Mouse (Mus musculus) CH12.LX (cell line): ENCODE measurements around the gene Hsd17b1. TPM values are rescaled to one million over a fixed set of nuclear protein-coding genes. Genes with fewer than 3 reads are reported as not detected.

Source experiments
- DNase-seq: peaks from one replicate; pipeline ENCODE4 v3.0.0-alpha.2; 2013; ENCODE audit errors: extremely low read depth
- H3K27ac ChIP-seq: 2 replicates; pipeline ENCODE4 v1.5.1; 2012; ENCODE audit warnings: low read depth, mild to moderate bottlenecking, control low read depth, moderate library complexity; ENCODE audit not compliant: insufficient read depth
- H3K27me3 ChIP-seq: replicated peaks from 2 replicates; pipeline ENCODE3; 2012; ENCODE audit warnings: inconsistent platforms
- H3K36me3 ChIP-seq, 2 experiments: replicated peaks in 1 of 2; 2 replicates each; pipeline versions ENCODE3 to v1.6.1; 2012; ENCODE audit warnings: inconsistent platforms in 1 of 2, low read length in 1 of 2, mild to moderate bottlenecking in 1 of 2, mixed read lengths in 1 of 2, moderate library complexity in 1 of 2; ENCODE audit not compliant: control insufficient read depth in 1 of 2, insufficient read depth in 1 of 2
- H3K4me1 ChIP-seq, 2 experiments: 2 replicates each; pipeline ENCODE4 v1.6.1; 2012; ENCODE audit warnings: inconsistent platforms in 1 of 2, moderate library complexity in 1 of 2; ENCODE audit not compliant: insufficient read depth in 2 of 2, control insufficient read depth in 1 of 2
- H3K4me2 ChIP-seq: 2 replicates; pipeline ENCODE4 v1.6.1; 2012; ENCODE audit warnings: low read depth, mild to moderate bottlenecking, control low read depth; ENCODE audit not compliant: poor library complexity, insufficient read depth, severe bottlenecking
- H3K4me3 ChIP-seq, 3 experiments: fragments of 150-350 bp in 1 of 3; sonication (generic) in 1 of 3; replicated peaks in 1 of 3; 2 replicates each; pipeline versions ENCODE3 to v1.5.1; 2011 to 2012; ENCODE audit warnings: low read depth in 2 of 3, low read length in 2 of 3, mild to moderate bottlenecking in 2 of 3, moderate library complexity in 2 of 3, control low read depth in 1 of 3, improper control_type of control experiment in 1 of 3, inconsistent platforms in 1 of 3, mixed read lengths in 1 of 3; ENCODE audit not compliant: poor library complexity in 1 of 3
- H3K79me2 ChIP-seq: replicated peaks from 2 replicates; pipeline ENCODE4 v1.6.1; 2012; ENCODE audit warnings: mild to moderate bottlenecking, moderate library complexity; ENCODE audit not compliant: control insufficient read depth, poor library complexity, insufficient read depth, severe bottlenecking; ENCODE audit errors: extremely low read depth
- H3K9ac ChIP-seq: 2 replicates; pipeline ENCODE4 v1.6.1; 2012; ENCODE audit warnings: low read depth, mild to moderate bottlenecking, control low read depth, moderate library complexity; ENCODE audit not compliant: insufficient read depth
- H3K9me3 ChIP-seq: replicated peaks from 2 replicates; pipeline ENCODE3; 2012; ENCODE audit warnings: low read length, inconsistent platforms, mixed read lengths
- BHLHE40 ChIP-seq: IDR thresholded peaks from 2 replicates; pipeline ENCODE4 v1.6.1; 2011; ENCODE audit warnings: mild to moderate bottlenecking, low read depth, low read length, improper control_type of control experiment
- CHD1 ChIP-seq: IDR thresholded peaks from 2 replicates; pipeline ENCODE4 v1.6.1; 2012; ENCODE audit warnings: low read depth, low read length, improper control_type of control experiment, inconsistent platforms
- CTCF ChIP-seq, 2 experiments: IDR thresholded peaks in 1 of 2; conservative IDR thresholded peaks in 1 of 2; 2 replicates each; pipeline ENCODE4 v1.5.1; 2011 to 2012; ENCODE audit warnings: low read depth in 2 of 2, low read length in 2 of 2, improper control_type of control experiment in 1 of 2, inconsistent platforms in 1 of 2, mild to moderate bottlenecking in 1 of 2, moderate library complexity in 1 of 2
- E2F4 ChIP-seq: IDR thresholded peaks from 2 replicates; pipeline ENCODE4 v1.6.1; 2011; ENCODE audit warnings: low read depth, low read length, improper control_type of control experiment; ENCODE audit not compliant: insufficient replicate concordance
- ELF1 ChIP-seq: IDR thresholded peaks from 2 replicates; pipeline ENCODE4 v1.6.1; 2014; ENCODE audit warnings: low read depth, mild to moderate bottlenecking, inconsistent platforms, low read length, improper control_type of control experiment
- EP300 ChIP-seq: IDR thresholded peaks from 2 replicates; pipeline ENCODE4 v1.6.1; 2011; ENCODE audit warnings: low read length, improper control_type of control experiment
- ETS1 ChIP-seq: conservative IDR thresholded peaks from 2 replicates; pipeline ENCODE4 v1.6.1; 2012; ENCODE audit warnings: low read depth, mild to moderate bottlenecking, inconsistent platforms, low read length, improper control_type of control experiment, moderate library complexity
- GABPA ChIP-seq: IDR thresholded peaks from 2 replicates; pipeline ENCODE4 v1.6.1; 2012; ENCODE audit warnings: low read depth, low read length, improper control_type of control experiment, inconsistent platforms; ENCODE audit not compliant: insufficient replicate concordance
- HCFC1 ChIP-seq: IDR thresholded peaks from 2 replicates; pipeline ENCODE4 v1.6.1; 2012; ENCODE audit warnings: low read depth, mild to moderate bottlenecking, inconsistent platforms, low read length, improper control_type of control experiment
- IRF4 ChIP-seq: IDR thresholded peaks from 2 replicates; pipeline ENCODE4 v1.6.1; 2014; ENCODE audit warnings: low read depth, mild to moderate bottlenecking, inconsistent platforms, low read length, improper control_type of control experiment
- JUN ChIP-seq: IDR thresholded peaks from 2 replicates; pipeline ENCODE4 v1.6.1; 2011; ENCODE audit warnings: low read depth, mild to moderate bottlenecking, low read length, improper control_type of control experiment, moderate library complexity; ENCODE audit not compliant: insufficient read depth
- JUND ChIP-seq: conservative IDR thresholded peaks from 2 replicates; pipeline ENCODE4 v1.6.1; 2011; ENCODE audit warnings: low read depth, low read length, improper control_type of control experiment
- KAT2A ChIP-seq: IDR thresholded peaks from 2 replicates; pipeline ENCODE4 v1.6.1; 2012; ENCODE audit warnings: low read length, improper control_type of control experiment, inconsistent platforms; ENCODE audit not compliant: insufficient replicate concordance
- MAFK ChIP-seq: IDR thresholded peaks from 2 replicates; pipeline ENCODE4 v1.6.1; 2011; ENCODE audit warnings: low read length, improper control_type of control experiment; ENCODE audit not compliant: insufficient replicate concordance
- MAX ChIP-seq: IDR thresholded peaks from 2 replicates; pipeline ENCODE4 v1.6.1; 2011; ENCODE audit warnings: low read length, improper control_type of control experiment
- MAZ ChIP-seq: IDR thresholded peaks from 2 replicates; pipeline ENCODE4 v1.6.1; 2012; ENCODE audit warnings: low read depth, mild to moderate bottlenecking, inconsistent platforms, low read length, improper control_type of control experiment, moderate library complexity
- MEF2A ChIP-seq: IDR thresholded peaks from 2 replicates; pipeline ENCODE4 v1.6.1; 2014; ENCODE audit warnings: low read depth, mild to moderate bottlenecking, inconsistent platforms, low read length, improper control_type of control experiment, borderline replicate concordance
- MYC ChIP-seq: IDR thresholded peaks from 2 replicates; pipeline ENCODE4 v1.6.1; 2011; ENCODE audit warnings: low read depth, mild to moderate bottlenecking, improper control_type of control experiment, low read length
- NRF1 ChIP-seq: IDR thresholded peaks from 2 replicates; pipeline ENCODE4 v1.6.1; 2014; ENCODE audit warnings: low read depth, mild to moderate bottlenecking, inconsistent platforms, low read length, improper control_type of control experiment, moderate library complexity
- PAX5 ChIP-seq: IDR thresholded peaks from 2 replicates; pipeline ENCODE4 v1.6.1; 2012; ENCODE audit warnings: low read length, inconsistent platforms, mixed read lengths
- RAD21 ChIP-seq: IDR thresholded peaks from 2 replicates; pipeline ENCODE4 v1.6.1; 2011; ENCODE audit warnings: low read depth, mild to moderate bottlenecking, low read length, improper control_type of control experiment, moderate library complexity
- RCOR1 ChIP-seq: conservative IDR thresholded peaks from 2 replicates; pipeline ENCODE4 v1.6.1; 2012; ENCODE audit warnings: low read depth, mild to moderate bottlenecking, inconsistent platforms, low read length, improper control_type of control experiment
- SMC3 ChIP-seq: IDR thresholded peaks from 2 replicates; pipeline ENCODE4 v1.6.1; 2011; ENCODE audit warnings: low read depth, low read length, improper control_type of control experiment
- TCF12 ChIP-seq: IDR thresholded peaks from 2 replicates; pipeline ENCODE4 v1.6.1; 2014; ENCODE audit warnings: low read depth, mild to moderate bottlenecking, inconsistent platforms, low read length, improper control_type of control experiment
- UBTF ChIP-seq: IDR thresholded peaks from 2 replicates; pipeline ENCODE4 v1.6.1; 2012; ENCODE audit warnings: low read depth, mild to moderate bottlenecking, inconsistent platforms, low read length, improper control_type of control experiment, moderate library complexity
- USF1 ChIP-seq: IDR thresholded peaks from 2 replicates; pipeline ENCODE4 v1.6.1; 2014; ENCODE audit warnings: low read depth, mild to moderate bottlenecking, inconsistent platforms, low read length, improper control_type of control experiment
- ZKSCAN1 ChIP-seq: IDR thresholded peaks from 2 replicates; pipeline ENCODE4 v1.6.1; 2012; ENCODE audit warnings: low read depth, inconsistent platforms, low read length, improper control_type of control experiment, borderline replicate concordance
- ZMIZ1 ChIP-seq: IDR thresholded peaks from 2 replicates; pipeline ENCODE4 v1.6.1; 2012; ENCODE audit warnings: low read depth, mild to moderate bottlenecking, inconsistent platforms, low read length, improper control_type of control experiment
- ZNF384 ChIP-seq: IDR thresholded peaks from 2 replicates; pipeline ENCODE4 v1.6.1; 2012; ENCODE audit warnings: low read depth, low read length, improper control_type of control experiment, inconsistent platforms
- dilution Hi-C: fragments of 300-500 bp; cut with MboI; formaldehyde crosslinking; loops from 2 replicates; pipeline ENCODE4 v1.14.3; 2020; ENCODE audit warnings: low sequenced_read_pairs; ENCODE audit not compliant: extremely low pct_unique_long_range_greater_than_20kb, extremely low pct_ligation_motif_present
- in situ Hi-C: fragments of 300-500 bp; cut with MboI; formaldehyde crosslinking; loops from 3 replicates; pipeline ENCODE4 v1.14.3; 2019; ENCODE audit warnings: low sequenced_read_pairs, low pct_ligation_motif_present, low pct_unique_long_range_greater_than_20kb, mixed read lengths
- polyA plus RNA-seq: library from polyadenylated mRNA; unstranded; fragments of >175 nt; gene quantifications from 2 replicates; pipeline ENCODE4 v1.2.1, GENCODE M21; 2012; ENCODE audit warnings: low read depth; ENCODE audit not compliant: insufficient read length
- total RNA-seq, 2 experiments: library from RNA; depleted of rRNA; stranded (reverse); fragments of 300-350 nt in 1 of 2; fragments of >200 nt in 1 of 2; gene quantifications; 2 replicates each; pipeline ENCODE4 v1.2.3; 2012 to 2014

The Hsd17b1 gene
- total and polyA plus RNA-seq, 3 experiments: 0.17 to 0.81 TPM; not detected in 1

- peaks cover 26 to 63% of the 10 kb centered on the region in 2 experiments for H3K4me1 ChIP-seq
Observed at GRCm38 (mm10) chr11:101084811-101085210, 6.6 kb downstream of the Hsd17b1 start.

GRCm38 (mm10) chr11:101085617-101086322, 7.6 kb downstream of the Hsd17b1 start:
- no peak for TF ChIP-seq MYC
- no peak for TF ChIP-seq ZNF384
- TF ChIP-seq ZMIZ1: no peak
- TF ChIP-seq EP300: no peak
- TF ChIP-seq UBTF: no peak
- no peak for TF ChIP-seq ELF1
- no peak for TF ChIP-seq JUN
- no peak for TF ChIP-seq BHLHE40
- no peak for TF ChIP-seq RCOR1
- TF ChIP-seq RAD21: no peak
- TF ChIP-seq USF1: no peak
- TF ChIP-seq HCFC1: no peak
- TF ChIP-seq ZKSCAN1: no peak
- TF ChIP-seq MAZ: no peak
- no peak for TF ChIP-seq ETS1
- no peak for TF ChIP-seq CHD1
- TF ChIP-seq E2F4: no peak
- no peak overlapping the region for H3K4me2 ChIP-seq
- H3K79me2 ChIP-seq: peaks cover 22% of the 10 kb centered on the region; the same call in 1 of the 2 replicates
- H3K9me3 ChIP-seq: no peaks in the 10 kb centered on the region
- H3K36me3 ChIP-seq: peaks cover 34 to 57% of the 10 kb centered on the region in 2 experiments
- dilution Hi-C loops (no loop called here), in situ Hi-C loops (loop anchor here (10.0 kb wide), 1 partner anchor 219 kb away; the partner anchor contains the start of gene Becn1)
- H3K27ac ChIP-seq: peak overlapping the region; percentile 3; the same call in 1 of the 2 replicates
- DNase-seq: no peak
- no peak overlapping the region for H3K4me3 ChIP-seq
- H3K27me3 ChIP-seq: peaks cover 3% of the 10 kb centered on the region
- H3K4me1 ChIP-seq: peaks cover 26 to 63% of the 10 kb centered on the region in 2 experiments
- peak overlapping the region; percentile 47 for H3K9ac ChIP-seq

More at GRCm38 (mm10) chr11:101084811-101085210, 6.6 kb downstream of the Hsd17b1 start:
- Histone ChIP-seq H3K9ac (no peak overlapping the region), H3K27me3 (peaks cover 3% of the 10 kb centered on the region), H3K79me2 (peaks cover 22% of the 10 kb centered on the region; the same call in 1 of the 2 replicates), H3K9me3 (no peaks in the 10 kb centered on the region), H3K4me3 (no peak overlapping the region), H3K36me3 (peaks cover 26 to 48% of the 10 kb centered on the region in 2 experiments), H3K4me2 (no peak overlapping the region), H3K27ac (no peak overlapping the region)
- DNase-seq: no peak
- dilution Hi-C loops: no loop called here
- in situ Hi-C loops: loop anchor here (5.0 to 10.0 kb wide), 2 partner anchors 97 to 220 kb away; partner anchors contain the start of gene Becn1
- TF ChIP-seq CTCF (conservative IDR thresholded peaks at IDR 0.05 in 1 of 2, IDR thresholded peaks at IDR 0.05 in 1 of 2; ENCODE audit: low read depth in 2 of 2, low read length in 2 of 2) (no peak), NRF1 (no peak), MAX (no peak), SMC3 (no peak), TCF12 (no peak), IRF4 (no peak), KAT2A (no peak), MEF2A (no peak), EP300 (no peak), JUND (no peak), PAX5 (no peak), GABPA (no peak), MAFK (no peak), MYC (no peak), CHD1 (no peak), ZMIZ1 (no peak), ZKSCAN1 (no peak)
